Mouse (Mus musculus): ENCODE data around the gene Gpr161. TPM values are rescaled to one million over a fixed set of nuclear protein-coding genes. Genes with fewer than 3 reads are reported as not detected.

Gene Gpr161
- polyA plus RNA-seq, 1 experiment from 2014 or later, result 1.1 TPM

GRCm38 (mm10) chr1:165348627-165349026, 53.0 kb downstream of the Gpr161 start:
- Histone ChIP-seq H3K4me2 (no peak overlapping the region), H3K9me3 (replicated peaks; ENCODE audit: control insufficient read depth, low read length) (no peaks in the 10 kb centered on the region), H3K4me3 (ENCODE audit: low read depth, low read length) (no peak overlapping the region), H3K36me3 (ENCODE audit: control insufficient read depth, insufficient read depth, low read length) (no peaks in the 10 kb centered on the region), H3K4me1 (ENCODE audit: control insufficient read depth, insufficient read depth, low read length) (no peaks in the 10 kb centered on the region), H3K27ac (ENCODE audit: low read depth, low read length) (no peak overlapping the region), H3K27me3 (ENCODE audit: control insufficient read depth, insufficient read depth, low read length) (no peaks in the 10 kb centered on the region), H3K9ac (ENCODE audit: low read depth, low read length) (no peak overlapping the region)
- no peak for ATAC-seq (replicated peaks; ENCODE audit: insufficient number of reproducible peaks, low FRiP score, low TSS enrichment)

GRCm38 (mm10) chr1:165356347-165356746, 60.8 kb downstream of the Gpr161 start:
- ATAC-seq (replicated peaks; ENCODE audit: insufficient number of reproducible peaks, low FRiP score, low TSS enrichment), result no peak
- H3K27ac ChIP-seq (ENCODE audit: low read depth, low read length), result no peak overlapping the region
- WGBS (ENCODE audit: insufficient replicate concordance), result 8% methylated on average over 2 of the region's 2 CpGs
- H3K36me3 ChIP-seq (ENCODE audit: control insufficient read depth, insufficient read depth, low read length), result no peaks in the 10 kb centered on the region
- no peak overlapping the region for H3K4me3 ChIP-seq (ENCODE audit: low read depth, low read length)
- no peak overlapping the region for H3K4me2 ChIP-seq
- H3K27me3 ChIP-seq (ENCODE audit: control insufficient read depth, insufficient read depth, low read length), result no peaks in the 10 kb centered on the region
- H3K9ac ChIP-seq (ENCODE audit: low read depth, low read length), result no peak overlapping the region
- no peaks in the 10 kb centered on the region for H3K9me3 ChIP-seq (replicated peaks; ENCODE audit: control insufficient read depth, low read length)
- H3K4me1 ChIP-seq (ENCODE audit: control insufficient read depth, insufficient read depth, low read length), result no peaks in the 10 kb centered on the region; the same call in 1 of the 2 replicates

GRCm38 (mm10) chr1:165363271-165363670, 67.7 kb downstream of the Gpr161 start:
- ATAC-seq (replicated peaks; ENCODE audit: insufficient number of reproducible peaks, low FRiP score, low TSS enrichment), result no peak
- Histone ChIP-seq H3K9ac (ENCODE audit: low read depth, low read length) (no peak overlapping the region), H3K4me2 (no peak overlapping the region), H3K36me3 (ENCODE audit: control insufficient read depth, insufficient read depth, low read length) (no peaks in the 10 kb centered on the region), H3K27me3 (ENCODE audit: control insufficient read depth, insufficient read depth, low read length) (no peaks in the 10 kb centered on the region), H3K4me1 (ENCODE audit: control insufficient read depth, insufficient read depth, low read length) (no peaks in the 10 kb centered on the region), H3K9me3 (replicated peaks; ENCODE audit: control insufficient read depth, low read length) (no peaks in the 10 kb centered on the region), H3K4me3 (ENCODE audit: low read depth, low read length) (no peak overlapping the region), H3K27ac (ENCODE audit: low read depth, low read length) (no peak overlapping the region)
- WGBS (ENCODE audit: insufficient replicate concordance), result 89% methylated on average over 2 of the region's 2 CpGs

GRCm38 (mm10) chr1:165365057-165365456, 69.5 kb downstream of the Gpr161 start:
- Histone ChIP-seq H3K36me3 (ENCODE audit: control insufficient read depth, insufficient read depth, low read length) (no peaks in the 10 kb centered on the region), H3K4me3 (ENCODE audit: low read depth, low read length) (no peak overlapping the region), H3K9ac (ENCODE audit: low read depth, low read length) (no peak overlapping the region), H3K27me3 (ENCODE audit: control insufficient read depth, insufficient read depth, low read length) (no peaks in the 10 kb centered on the region), H3K9me3 (replicated peaks; ENCODE audit: control insufficient read depth, low read length) (no peaks in the 10 kb centered on the region), H3K4me1 (ENCODE audit: control insufficient read depth, insufficient read depth, low read length) (no peaks in the 10 kb centered on the region), H3K4me2 (no peak overlapping the region), H3K27ac (ENCODE audit: low read depth, low read length) (no peak overlapping the region)
- no peak for ATAC-seq (replicated peaks; ENCODE audit: insufficient number of reproducible peaks, low FRiP score, low TSS enrichment)
- 88% methylated on average over 3 of the region's 3 CpGs for WGBS (ENCODE audit: insufficient replicate concordance)

GRCm38 (mm10) chr1:165370990-165371389, 75.4 kb downstream of the Gpr161 start:
- Histone ChIP-seq H3K4me1 (ENCODE audit: control insufficient read depth, insufficient read depth, low read length) (no peaks in the 10 kb centered on the region), H3K9ac (ENCODE audit: low read depth, low read length) (no peak overlapping the region), H3K36me3 (ENCODE audit: control insufficient read depth, insufficient read depth, low read length) (no peaks in the 10 kb centered on the region), H3K4me3 (ENCODE audit: low read depth, low read length) (no peak overlapping the region), H3K4me2 (no peak overlapping the region), H3K9me3 (replicated peaks; ENCODE audit: control insufficient read depth, low read length) (no peaks in the 10 kb centered on the region), H3K27ac (ENCODE audit: low read depth, low read length) (no peak overlapping the region), H3K27me3 (ENCODE audit: control insufficient read depth, insufficient read depth, low read length) (no peaks in the 10 kb centered on the region)
- ATAC-seq (replicated peaks; ENCODE audit: insufficient number of reproducible peaks, low FRiP score, low TSS enrichment), result no peak
- WGBS (ENCODE audit: insufficient replicate concordance), result 90% methylated on average over 4 of the region's 4 CpGs

GRCm38 (mm10) chr1:165373839-165374238, 78.2 kb downstream of the Gpr161 start:
- H3K27me3 ChIP-seq (ENCODE audit: control insufficient read depth, insufficient read depth, low read length), result no peaks in the 10 kb centered on the region
- H3K4me3 ChIP-seq (ENCODE audit: low read depth, low read length), result no peak overlapping the region
- H3K4me1 ChIP-seq (ENCODE audit: control insufficient read depth, insufficient read depth, low read length), result no peaks in the 10 kb centered on the region
- no peak overlapping the region for H3K9ac ChIP-seq (ENCODE audit: low read depth, low read length)
- no peak for ATAC-seq (replicated peaks; ENCODE audit: insufficient number of reproducible peaks, low FRiP score, low TSS enrichment)
- H3K4me2 ChIP-seq, result no peak overlapping the region
- whole genome bisulfite sequencing (ENCODE audit: insufficient replicate concordance), result 61% methylated on average over 9 of the region's 9 CpGs
- no peak overlapping the region for H3K27ac ChIP-seq (ENCODE audit: low read depth, low read length)
- no peaks in the 10 kb centered on the region for H3K36me3 ChIP-seq (ENCODE audit: control insufficient read depth, insufficient read depth, low read length)
- H3K9me3 ChIP-seq (replicated peaks; ENCODE audit: control insufficient read depth, low read length), result no peaks in the 10 kb centered on the region

Other genes starting within 250 kb of the Gpr161 start
- gene Tbx19, start 135.0 kb upstream of the Gpr161 start, polyA plus RNA-seq (2014; fragmentation: Nextera tagmentation; extraction: Ambion mirVana), result not detected in 2 replicates
- 21.9 and 29.3 TPM in 2 replicates for gene Sft2d2, start 101.4 kb upstream of the Gpr161 start, polyA plus RNA-seq (2014; fragmentation: Nextera tagmentation; extraction: Ambion mirVana)
- 78.4 and 87.6 TPM in 2 replicates for gene Tiprl, start 58.8 kb upstream of the Gpr161 start, polyA plus RNA-seq (2014; fragmentation: Nextera tagmentation; extraction: Ambion mirVana)
- 18.9 and 19.6 TPM in 2 replicates for gene Dcaf6, start 164.7 kb downstream of the Gpr161 start, polyA plus RNA-seq (2014; fragmentation: Nextera tagmentation; extraction: Ambion mirVana)
- 212 and 216 TPM in 2 replicates for gene Mpc2, start 164.8 kb downstream of the Gpr161 start, polyA plus RNA-seq (2014; fragmentation: Nextera tagmentation; extraction: Ambion mirVana)
- gene Adcy10, start 189.4 kb downstream of the Gpr161 start, polyA plus RNA-seq (2014; fragmentation: Nextera tagmentation; extraction: Ambion mirVana), result not detected in 2 replicates

Measured in heart, embryonic 11.5 days (tissue).